Mouse (Mus musculus) kidney, postnatal 0 days (tissue): ENCODE results near the gene Snx8. TPM values are rescaled to one million over a fixed set of nuclear protein-coding genes. Genes with fewer than 3 reads are reported as not detected.

Experiments used
- ATAC-seq: fragments of 200-750 bp; cut with Nextera tagmentation; replicated peaks from 2 replicates; pipeline ENCODE4 v1.8.0; 2017; ENCODE audit warnings: low read depth, moderate number of reproducible peaks, moderate TSS enrichment, moderate library complexity; ENCODE audit not compliant: low FRiP score
- DNase-seq: peaks from one replicate; pipeline ENCODE4 v3.0.0-alpha.2; 2016; ENCODE audit warnings: low spot score
- H3K27ac ChIP-seq: fragments of 300-500 bp; sonication (generic); 2 replicates; pipeline ENCODE4 v1.5.1; 2014; ENCODE audit warnings: mild to moderate bottlenecking
- H3K27me3 ChIP-seq: fragments of 300-500 bp; sonication (generic); 2 replicates; pipeline ENCODE4 v1.6.1; 2014; ENCODE audit warnings: low read length, mixed read lengths; ENCODE audit not compliant: insufficient read depth
- H3K36me3 ChIP-seq: fragments of 300-500 bp; sonication (generic); 2 replicates; pipeline ENCODE4 v1.6.1; 2014; ENCODE audit warnings: low read length, mixed read lengths; ENCODE audit not compliant: insufficient read depth
- H3K4me1 ChIP-seq: fragments of 300-500 bp; sonication (generic); replicated peaks from 2 replicates; pipeline ENCODE4 v1.6.1; 2014; ENCODE audit warnings: antibody characterized with exemption, low read length, mixed read lengths; ENCODE audit not compliant: insufficient read depth
- H3K4me2 ChIP-seq: fragments of 300-500 bp; sonication (generic); 2 replicates; pipeline ENCODE4 v1.6.1; 2014; ENCODE audit warnings: mild to moderate bottlenecking, low read length, moderate library complexity, mixed read lengths
- H3K4me3 ChIP-seq: fragments of 300-500 bp; sonication (generic); replicated peaks from 2 replicates; pipeline ENCODE4 v1.5.1; 2014; ENCODE audit warnings: low read depth, low read length
- H3K9ac ChIP-seq: fragments of 300-500 bp; sonication (generic); 2 replicates; pipeline ENCODE4 v1.6.1; 2014; ENCODE audit warnings: low read depth, low read length
- H3K9me3 ChIP-seq: fragments of 300-500 bp; sonication (generic); replicated peaks from 2 replicates; pipeline ENCODE4 v1.6.1; 2016; ENCODE audit warnings: low read length, inconsistent platforms, mixed read lengths
- CTCF ChIP-seq: IDR thresholded peaks from 2 replicates; pipeline ENCODE4 v1.5.1; 2016; ENCODE audit warnings: antibody characterized with exemption, low read depth, mild to moderate bottlenecking, moderate library complexity
- WGBS: fragments of 180-500 bp; shearing (Covaris S2); extraction: QIAGEN DNeasy Blood & Tissue Kit; methylation state at CpG from one replicate; pipeline ENCODE4 v1.1.7; 2014; 5-methylcytosine and 5-hydroxymethylcytosine counted together
- polyA plus RNA-seq: library from polyadenylated mRNA; unstranded; fragments of >200 nt; fragmentation: Nextera tagmentation; extraction: Ambion mirVana; gene quantifications from 2 replicates; pipeline ENCODE4 v1.2.1, GENCODE M21; 2015

Gene Snx8
- polyA plus RNA-seq, 1 experiment from 2014 or later = 28.8 TPM

DNA sequence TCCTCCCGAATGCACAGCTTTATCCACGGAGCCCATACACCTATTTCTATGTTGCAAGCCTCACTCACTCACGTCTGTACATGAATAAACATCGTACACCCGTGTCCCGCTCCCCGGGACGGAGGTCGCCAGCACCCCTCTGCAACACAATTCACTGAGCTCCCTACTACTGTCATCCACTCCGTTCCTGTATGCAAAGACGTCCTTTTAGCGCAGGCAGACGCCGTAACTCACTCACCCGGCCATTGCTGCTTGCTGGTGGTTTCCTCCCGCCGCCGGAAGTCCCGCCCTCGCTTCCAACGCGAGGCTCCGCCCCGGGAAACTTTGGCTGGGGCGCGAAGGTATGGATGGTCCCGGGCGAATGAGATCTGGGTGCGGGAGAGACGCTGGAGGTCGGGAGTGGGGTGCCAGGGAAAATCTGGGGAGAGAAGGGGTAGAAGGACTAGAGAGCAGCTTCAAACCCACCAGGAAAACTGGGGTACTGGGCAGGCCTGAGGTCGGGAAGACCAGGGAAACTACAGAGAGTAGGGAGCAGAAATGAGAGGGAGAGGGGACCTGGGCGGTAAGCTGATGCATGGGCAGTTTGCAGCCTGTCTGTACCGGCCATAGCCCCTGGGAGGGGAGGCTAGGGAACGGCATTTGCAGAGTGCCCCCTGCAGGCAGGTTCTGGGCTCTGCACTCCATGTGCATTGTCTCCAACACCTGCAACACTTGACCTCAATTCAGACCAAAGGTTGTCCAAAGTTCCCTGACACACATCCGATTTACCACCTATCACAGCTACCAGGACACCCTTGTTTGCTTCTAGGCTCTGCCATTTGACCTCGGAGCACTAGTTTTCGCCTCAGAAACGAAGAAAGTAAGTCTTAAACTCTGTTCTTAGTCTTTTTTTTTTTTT is 57.2 kb downstream of the Snx8 start, which contains the start of gene Mrm2:
Mrm2 (minus strand) TSS at position 284 of the 898 bp plus-strand sequence.
- 1% methylated on average over 38 of the region's 39 CpGs for WGBS
- peak within 1 kb of the TSS; percentile 90 for H3K4me2 ChIP-seq
- H3K27ac ChIP-seq = peak within 1 kb of the TSS; percentile 88
- peak; percentile 90 for TF ChIP-seq CTCF
- H3K36me3 ChIP-seq = peaks cover 11% of the 10 kb centered on the region; the same call in 1 of the 2 replicates
- peak within 1 kb of the TSS; percentile 64 for H3K9ac ChIP-seq
- H3K27me3 ChIP-seq = no peaks in the 10 kb centered on the region
- H3K4me3 ChIP-seq = peak within 1 kb of the TSS; percentile 76
- H3K4me1 ChIP-seq = peaks cover 6% of the 10 kb centered on the region
- DNase-seq = peak; percentile 89
- no peaks in the 10 kb centered on the region for H3K9me3 ChIP-seq
- peak; percentile 84 for ATAC-seq

DNA sequence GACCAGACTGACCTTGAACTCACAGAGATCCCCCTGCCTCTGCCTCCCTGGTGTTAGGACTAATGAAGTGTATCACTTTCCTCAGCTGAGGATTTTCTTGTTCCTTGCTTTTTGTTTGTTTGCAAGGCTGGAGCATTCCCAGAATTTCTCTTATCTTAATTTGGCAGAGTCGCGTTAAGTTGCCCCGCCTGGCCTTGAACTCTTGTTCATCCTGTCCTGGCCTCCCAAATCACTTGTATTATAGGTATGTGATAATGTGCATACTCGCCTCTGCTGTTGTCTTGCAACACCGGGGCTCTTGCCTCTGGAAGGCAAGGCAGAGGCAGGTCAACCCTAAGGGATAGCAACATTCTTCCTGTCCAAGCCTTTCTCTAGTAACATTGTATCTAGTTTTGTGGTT is 65.0 kb downstream of the Snx8 start:
- Histone ChIP-seq H3K4me3 (no peak overlapping the region), H3K9ac (no peak overlapping the region), H3K36me3 (peaks cover 11% of the 10 kb centered on the region; the same call in 1 of the 2 replicates), H3K9me3 (no peaks in the 10 kb centered on the region), H3K4me2 (no peak overlapping the region), H3K4me1 (no peaks in the 10 kb centered on the region; the same call in 1 of the 2 replicates), H3K27me3 (no peaks in the 10 kb centered on the region), H3K27ac (no peak overlapping the region)
- no peak for DNase-seq
- ATAC-seq = no peak
- WGBS = 93% methylated on average over 5 of the region's 5 CpGs
- TF ChIP-seq CTCF = no peak

DNA sequence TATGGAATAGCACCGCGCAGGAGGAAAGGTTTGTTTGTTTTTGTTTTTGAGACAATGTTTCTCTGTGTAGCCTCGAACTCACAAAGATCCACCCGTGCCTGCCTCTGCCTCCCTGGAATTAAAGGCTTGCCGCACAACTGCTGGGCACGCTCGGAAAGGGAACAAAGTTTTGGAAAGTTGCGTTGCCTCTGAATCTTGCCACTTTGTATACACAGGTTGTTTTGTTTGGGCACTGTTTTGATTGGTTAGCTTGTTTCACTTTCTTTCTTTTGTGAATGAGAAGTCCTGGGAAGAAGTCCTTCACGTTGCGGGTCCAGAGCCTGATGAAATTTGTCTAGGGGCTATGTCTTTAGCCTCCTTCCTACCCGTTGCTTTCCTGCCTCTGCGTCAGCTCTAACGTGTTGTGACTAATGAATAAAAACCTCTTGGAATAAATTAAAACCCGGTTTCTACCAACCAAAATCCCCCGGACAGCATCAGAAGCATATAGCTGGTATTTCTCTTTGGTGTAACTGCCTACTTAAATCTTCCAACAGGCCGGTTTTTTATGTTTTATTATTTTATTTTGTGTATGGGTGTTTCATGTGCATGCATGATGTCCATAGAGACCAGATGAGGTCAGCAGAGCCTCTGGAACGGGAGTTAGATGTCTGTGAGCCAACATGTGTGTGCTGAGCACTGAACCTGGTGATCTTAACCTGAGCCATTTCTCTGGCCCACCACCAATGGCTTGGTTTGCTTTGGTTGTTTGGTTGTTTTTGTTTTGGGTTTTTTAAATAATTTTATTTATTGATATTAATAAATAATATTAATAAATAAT is 67.1 kb downstream of the Snx8 start:
- peak overlapping the region; percentile 82 for H3K27ac ChIP-seq
- ATAC-seq (no peak; the same call in 1 of the 2 replicates), DNase-seq (peak; percentile 59)
- no peaks in the 10 kb centered on the region for H3K9me3 ChIP-seq
- H3K36me3 ChIP-seq = no peaks in the 10 kb centered on the region
- peak; percentile 34; the same call in 1 of the 2 replicates for TF ChIP-seq CTCF
- H3K27me3 ChIP-seq = no peaks in the 10 kb centered on the region
- WGBS = under 1% methylated on average over 17 of the region's 17 CpGs
- peak overlapping the region; percentile 93 for H3K4me2 ChIP-seq
- peak overlapping the region; percentile 96 for H3K9ac ChIP-seq
- H3K4me3 ChIP-seq = peak overlapping the region; percentile 84
- H3K4me1 ChIP-seq = no peaks in the 10 kb centered on the region; the same call in 1 of the 2 replicates

DNA sequence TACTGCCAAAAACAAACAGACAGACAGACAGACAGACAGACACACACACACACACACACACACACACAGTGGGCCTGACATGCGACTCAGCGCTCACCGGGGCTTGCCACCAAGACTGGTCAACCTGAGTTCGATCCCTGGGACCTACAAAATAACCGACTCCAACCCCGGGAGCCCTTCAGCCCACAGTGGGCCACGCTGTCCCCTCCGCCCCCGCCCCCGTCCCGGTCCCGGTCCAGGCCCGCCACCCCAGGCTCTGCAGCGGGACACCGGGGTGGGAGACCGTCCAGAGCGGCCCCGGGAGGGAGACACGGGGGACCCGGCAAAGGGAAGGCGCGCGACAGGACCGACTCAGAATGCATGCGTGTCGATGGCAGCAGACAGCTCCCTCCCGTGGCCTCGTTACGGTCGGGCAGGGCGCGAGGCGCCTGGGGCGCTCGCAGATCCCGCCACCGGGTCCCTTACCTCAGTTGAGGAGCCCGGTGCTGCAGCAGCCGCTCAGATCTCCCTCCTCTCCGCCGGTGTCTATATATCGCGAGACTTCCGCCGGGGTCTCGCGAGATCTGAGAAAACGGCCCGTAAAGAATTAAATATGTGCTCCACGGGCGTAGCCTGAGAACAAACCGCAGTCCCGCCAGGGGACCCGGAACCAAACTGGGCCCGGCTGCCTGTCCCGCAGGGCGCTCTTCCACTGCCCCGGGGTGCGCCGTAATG is 67.9 kb downstream of the Snx8 start, which contains the start of the genes Mad1l1 and Nudt1:
Mad1l1 (minus strand) TSS at position 511 of the 714 bp plus-strand sequence.
Nudt1 (plus strand) TSS at position 615 of the 714 bp plus-strand sequence.
- WGBS = under 1% methylated on average over 59 of the region's 60 CpGs

DNA sequence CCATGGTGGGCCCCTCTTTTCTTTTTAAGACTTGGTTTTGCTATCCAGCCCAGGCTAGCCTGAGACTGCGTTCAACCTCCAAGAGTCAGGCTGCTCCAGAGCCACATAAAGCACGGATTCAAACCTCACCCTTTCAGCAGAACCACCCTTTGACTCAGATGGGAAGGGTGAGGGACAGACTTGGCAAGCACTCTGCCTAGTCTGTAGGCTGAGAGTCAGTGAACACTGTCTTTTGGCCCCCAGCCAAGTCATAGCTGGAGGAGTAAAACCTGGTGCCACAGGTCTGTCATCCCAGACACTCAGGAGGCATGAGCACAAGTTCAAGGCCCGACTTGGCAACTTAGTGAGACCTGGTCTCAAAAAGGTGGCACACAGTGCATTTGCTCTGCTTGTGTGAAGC is 72.3 kb downstream of the Snx8 start:
- ATAC-seq = no peak
- no peak for DNase-seq
- 78% methylated on average over 3 of the region's 3 CpGs for WGBS

More for the DNA sequence above, 67.9 kb downstream of the Snx8 start, which contains the start of the genes Mad1l1 and Nudt1:
- Histone ChIP-seq H3K4me1 (no peaks in the 10 kb centered on the region; the same call in 1 of the 2 replicates), H3K9me3 (no peaks in the 10 kb centered on the region), H3K4me2 (peak within 1 kb of the TSS; percentile 93), H3K27ac (peak within 1 kb of the TSS; percentile 82), H3K36me3 (no peaks in the 10 kb centered on the region), H3K9ac (peak within 1 kb of the TSS; percentile 96), H3K27me3 (no peaks in the 10 kb centered on the region), H3K4me3 (peak within 1 kb of the TSS; percentile 84)
- peak; percentile 38; the same call in 1 of the 2 replicates for TF ChIP-seq CTCF
- DNase-seq = peak; percentile 97
- ATAC-seq = peak; percentile 90

More for the DNA sequence above, 72.3 kb downstream of the Snx8 start:
- Histone ChIP-seq H3K27me3 (no peaks in the 10 kb centered on the region), H3K36me3 (peaks cover 11% of the 10 kb centered on the region; the same call in 1 of the 2 replicates), H3K9ac (no peak overlapping the region), H3K4me3 (no peak overlapping the region), H3K9me3 (no peaks in the 10 kb centered on the region), H3K4me1 (no peaks in the 10 kb centered on the region; the same call in 1 of the 2 replicates), H3K4me2 (no peak overlapping the region), H3K27ac (no peak overlapping the region)
- no peak for TF ChIP-seq CTCF
